Comparison of ENCODE assay signal across 10 mouse cellular contexts in genomic region chr6:134931146-134931545, GRCm38 (mm10). TPM values are rescaled to one million over a fixed set of nuclear protein-coding genes. Genes with fewer than 3 reads are reported as not detected.
A peak's percentile ranks its signal among the peaks of the same experiment; 100 is the strongest.
DNase-seq lines count a peak whose midpoint lies in the region; ATAC-seq and TF ChIP-seq lines count a peak whose summit lies in the region.
"Had no signal": no experiment of that assay in that cellular context is flagged by ENCODE, and none has a peak within 500 bp of the region (broad histone marks: within the 10 kb centered on the region; RNA-seq: fewer than 3 reads in every experiment).

No protein-coding gene starts in this region.

- H3K4me2 ChIP-seq in heart, embryonic 16.5 days (ENCODE audit: low read depth, low read length): peak overlapping the region; percentile 61
- no peak overlapping the region for H3K4me2 ChIP-seq in midbrain, postnatal 0 days (ENCODE audit: low read depth, low read length, poor library complexity, severe bottlenecking)
- peak overlapping the region; percentile 93 for H3K4me2 ChIP-seq in forebrain, embryonic 12.5 days
- peak overlapping the region; percentile 56 for H3K4me2 ChIP-seq in myocyte (ENCODE audit: low read depth)

- H3K36me3 ChIP-seq in heart, embryonic 16.5 days (ENCODE audit: control insufficient read depth, insufficient read depth): no peaks in the 10 kb centered on the region
- peaks cover 12% of the 10 kb centered on the region for H3K36me3 ChIP-seq in midbrain, embryonic 10.5 days
- no peaks in the 10 kb centered on the region for H3K36me3 ChIP-seq in midbrain, postnatal 0 days (ENCODE audit: insufficient read depth, low read length)
- peaks cover 3% of the 10 kb centered on the region for H3K36me3 ChIP-seq in forebrain, embryonic 12.5 days (replicated peaks)
- no peaks in the 10 kb centered on the region for H3K36me3 ChIP-seq in myocyte (ENCODE audit: control insufficient read depth, insufficient read depth)
- no peaks in the 10 kb centered on the region for H3K36me3 ChIP-seq in kidney, adult 2 months (ENCODE audit: control insufficient read depth, insufficient read depth, low read length)
- H3K36me3 ChIP-seq: limb, embryonic 12.5 days had no signal

- DNase-seq in heart, adult 9 months (ENCODE audit: low spot score in 2 of 2): no peak
- no peak for DNase-seq in midbrain, embryonic 10.5 days (ENCODE audit: low spot score)
- no peak for DNase-seq in midbrain, postnatal 0 days (ENCODE audit: low spot score)
- no peak for DNase-seq in adrenal gland, adult 18-20 months (ENCODE audit: low spot score in 2 of 2)
- DNase-seq in kidney, adult 2 months: no peak
- DNase-seq: heart, postnatal 10 days had no signal

- no peak for TF ChIP-seq POLR2A in myocyte (IDR thresholded peaks at IDR 0.05; ENCODE audit: insufficient read length, low read depth)
- no peak for TF ChIP-seq POLR2A in kidney, adult 2 months (IDR thresholded peaks at IDR 0.05; ENCODE audit: low read depth, low read length)

- H3K27me3 ChIP-seq in heart, embryonic 16.5 days (ENCODE audit: control insufficient read depth, insufficient read depth, low read length): no peaks in the 10 kb centered on the region
- no peaks in the 10 kb centered on the region for H3K27me3 ChIP-seq in midbrain, embryonic 10.5 days (ENCODE audit: low read depth, poor library complexity, severe bottlenecking)
- H3K27me3 ChIP-seq in midbrain, postnatal 0 days (ENCODE audit: insufficient read depth, low read length): no peaks in the 10 kb centered on the region
- H3K27me3 ChIP-seq in forebrain, embryonic 12.5 days: no peaks in the 10 kb centered on the region
- no peaks in the 10 kb centered on the region for H3K27me3 ChIP-seq in myocyte (ENCODE audit: control insufficient read depth, insufficient read depth, insufficient read length)
- H3K27me3 ChIP-seq in kidney, adult 2 months (replicated peaks; ENCODE audit: control insufficient read depth, insufficient read depth, low read length): no peaks in the 10 kb centered on the region
- H3K27me3 ChIP-seq: limb, embryonic 12.5 days had no signal

- H3K27ac ChIP-seq in heart, embryonic 16.5 days (ENCODE audit: low read length): no peak overlapping the region
- H3K27ac ChIP-seq in midbrain, embryonic 10.5 days (replicated peaks): no peak overlapping the region
- H3K27ac ChIP-seq in midbrain, postnatal 0 days (ENCODE audit: low read depth, low read length): no peak overlapping the region
- no peak overlapping the region for H3K27ac ChIP-seq in forebrain, embryonic 12.5 days
- H3K27ac ChIP-seq in kidney, adult 2 months (ENCODE audit: insufficient read depth, low read depth, low read length): no peak overlapping the region
- H3K27ac ChIP-seq: limb, embryonic 12.5 days had no signal

- no peaks in the 10 kb centered on the region for H3K9me3 ChIP-seq in heart, embryonic 16.5 days (replicated peaks; ENCODE audit: control insufficient read depth, low read length)
- H3K9me3 ChIP-seq in midbrain, embryonic 10.5 days (replicated peaks): no peaks in the 10 kb centered on the region
- no peaks in the 10 kb centered on the region for H3K9me3 ChIP-seq in midbrain, postnatal 0 days (ENCODE audit: low read length)
- H3K9me3 ChIP-seq in forebrain, embryonic 12.5 days: no peaks in the 10 kb centered on the region
- H3K9me3 ChIP-seq: limb, embryonic 12.5 days had no signal

- H3K4me1 ChIP-seq in heart, embryonic 16.5 days (ENCODE audit: control insufficient read depth, insufficient read depth, low read length): peaks cover 27% of the 10 kb centered on the region
- peaks cover 53% of the 10 kb centered on the region for H3K4me1 ChIP-seq in midbrain, embryonic 10.5 days
- H3K4me1 ChIP-seq in midbrain, postnatal 0 days (ENCODE audit: insufficient read depth, low read length): no peaks in the 10 kb centered on the region
- peaks cover 39% of the 10 kb centered on the region for H3K4me1 ChIP-seq in forebrain, embryonic 12.5 days
- peaks cover 6% of the 10 kb centered on the region; the same call in 1 of the 2 replicates for H3K4me1 ChIP-seq in kidney, adult 2 months (ENCODE audit: control insufficient read depth, insufficient read depth, low read length)

- peaks cover 71% of the 10 kb centered on the region for H3K79me2 ChIP-seq in myocyte (ENCODE audit: control insufficient read depth, insufficient read depth)

- H3K9ac ChIP-seq in heart, embryonic 16.5 days (ENCODE audit: low read length): peak overlapping the region; percentile 21; the same call in 1 of the 2 replicates
- no peak overlapping the region for H3K9ac ChIP-seq in midbrain, postnatal 0 days (replicated peaks; ENCODE audit: low read length, poor library complexity, severe bottlenecking)
- no peak overlapping the region for H3K9ac ChIP-seq in forebrain, embryonic 12.5 days
- H3K9ac ChIP-seq: limb, embryonic 12.5 days had no signal

- no peak for TF ChIP-seq CTCF in midbrain, postnatal 0 days (IDR thresholded peaks at IDR 0.05)
- no peak for TF ChIP-seq CTCF in kidney, adult 2 months (conservative IDR thresholded peaks at IDR 0.05; ENCODE audit: insufficient read depth, insufficient read length, low read depth, low read length)

- 70% methylated on average over 3 of the region's 3 CpGs for WGBS in heart, embryonic 16.5 days
- 92% methylated on average over 3 of the region's 3 CpGs for WGBS in midbrain, embryonic 10.5 days
- 76% methylated on average over 3 of the region's 3 CpGs for WGBS in midbrain, postnatal 0 days
- WGBS in forebrain, embryonic 12.5 days: 83% methylated on average over 3 of the region's 3 CpGs
- WGBS in kidney, adult 2 months: 41% methylated on average over 3 of the region's 3 CpGs

- H3K4me3 ChIP-seq in heart, embryonic 16.5 days (ENCODE audit: low read length): peak overlapping the region; percentile 2; the same call in 1 of the 2 replicates
- H3K4me3 ChIP-seq in midbrain, embryonic 10.5 days: peak overlapping the region; percentile 74
- H3K4me3 ChIP-seq in midbrain, postnatal 0 days (ENCODE audit: low read depth, low read length): no peak overlapping the region
- peak overlapping the region; percentile 57; the same call in 1 of the 2 replicates for H3K4me3 ChIP-seq in forebrain, embryonic 12.5 days (replicated peaks)
- H3K4me3 ChIP-seq in myocyte: peak overlapping the region; percentile 81
- H3K4me3 ChIP-seq in kidney, adult 2 months (ENCODE audit: insufficient read depth, low read depth, low read length): no peak overlapping the region

- H3ac ChIP-seq in myocyte (ENCODE audit: control insufficient read depth, insufficient read length): no peak overlapping the region

- ATAC-seq in heart, embryonic 16.5 days (replicated peaks; ENCODE audit: extremely low read depth, insufficient read depth, low FRiP score): no peak
- no peak for ATAC-seq in midbrain, postnatal 0 days (ENCODE audit: low FRiP score)
- ATAC-seq in forebrain, embryonic 12.5 days (ENCODE audit: low FRiP score): no peak

TF ChIP-seq in myocyte, 11 proteins besides CTCF, POLR2A, EP300 and RAD21:
- no peak for TF ChIP-seq MYOG (IDR thresholded peaks at IDR 0.05; ENCODE audit: control insufficient read depth in 1 of 3, insufficient read depth in 1 of 3, insufficient read length in 2 of 3, low read depth in 2 of 3)
- TF ChIP-seq CEBPB (IDR thresholded peaks at IDR 0.05; ENCODE audit: insufficient read depth, poor library complexity, severe bottlenecking): no peak
- no peak for TF ChIP-seq TCF12 (IDR thresholded peaks at IDR 0.05; ENCODE audit: insufficient read depth, poor library complexity, severe bottlenecking)
- TF ChIP-seq USF1 (IDR thresholded peaks at IDR 0.05; ENCODE audit: low read depth): no peak
- no peak for TF ChIP-seq REST (IDR thresholded peaks at IDR 0.05; ENCODE audit: insufficient read depth, insufficient read length)
- no peak for TF ChIP-seq E2F4 (IDR thresholded peaks at IDR 0.05; ENCODE audit: insufficient read depth)
- TF ChIP-seq MAX (IDR thresholded peaks at IDR 0.05; ENCODE audit: low read depth): no peak
- TF ChIP-seq SRF (IDR thresholded peaks at IDR 0.05; ENCODE audit: control insufficient read depth, insufficient read length, low read depth): no peak
- TF ChIP-seq POLR2AphosphoS2 (IDR thresholded peaks at IDR 0.05; ENCODE audit: insufficient read length, low read depth): no peak
- no peak for TF ChIP-seq MYOD1 (IDR thresholded peaks at IDR 0.05; ENCODE audit: control insufficient read depth in 1 of 3, insufficient read length in 2 of 3, low read depth in 2 of 3)
- TF ChIP-seq TCF3 (IDR thresholded peaks at IDR 0.05; ENCODE audit: insufficient read length, low read depth): no peak

RNA-seq across cellular contexts. Expression of gene Cdkn1b, which starts 10.9 kb away (rescaled TPM):
- 14.7 TPM in 2 replicates for polyA plus RNA-seq in heart, embryonic 16.5 days (2015; fragmentation: Nextera tagmentation; extraction: Ambion mirVana)
- polyA plus RNA-seq in midbrain, embryonic 10.5 days (2016; fragmentation: Nextera tagmentation; extraction: Ambion mirVana): 15.5 and 20.9 TPM in 2 replicates
- 48.5 and 58.8 TPM in 2 replicates for total RNA-seq in midbrain, postnatal 0 days (2014; rRNA removed)
- 23.9 and 25.6 TPM in 2 replicates for polyA plus RNA-seq in midbrain, postnatal 0 days (2015; fragmentation: Nextera tagmentation; extraction: Ambion mirVana)
- 36.4 and 40.5 TPM in 2 replicates for polyA plus RNA-seq in forebrain, embryonic 12.5 days (2016; fragmentation: Nextera tagmentation; extraction: Ambion mirVana)
- polyA plus RNA-seq in myocyte (2012; fragmentation: generic; extraction: Trizol): 27.7 TPM
- total RNA-seq in adrenal gland, adult 18-20 months (2021): 10 to 100 TPM; 30.6 to 33.0 TPM
- polyA plus RNA-seq in kidney, adult 2 months (2012; rRNA removed): 15.9 and 17.1 TPM in 2 replicates

RNA-seq across cellular contexts. Expression of gene Gpr19, which starts 32.8 kb away (rescaled TPM):
- 9.1 and 10.6 TPM in 2 replicates for polyA plus RNA-seq in heart, embryonic 16.5 days (2015; fragmentation: Nextera tagmentation; extraction: Ambion mirVana)
- polyA plus RNA-seq in midbrain, embryonic 10.5 days (2016; fragmentation: Nextera tagmentation; extraction: Ambion mirVana): 32.3 and 37.7 TPM in 2 replicates
- total RNA-seq in midbrain, postnatal 0 days (2014; rRNA removed): 32.1 and 34.2 TPM in 2 replicates
- polyA plus RNA-seq in midbrain, postnatal 0 days (2015; fragmentation: Nextera tagmentation; extraction: Ambion mirVana): 38.5 and 41.6 TPM in 2 replicates
- 38.5 and 45.6 TPM in 2 replicates for polyA plus RNA-seq in forebrain, embryonic 12.5 days (2016; fragmentation: Nextera tagmentation; extraction: Ambion mirVana)
- 2.2 TPM for polyA plus RNA-seq in myocyte (2012; fragmentation: generic; extraction: Trizol)
- total RNA-seq in adrenal gland, adult 18-20 months (2021): 1 to 10 TPM; 5.3 to 6.5 TPM
- polyA plus RNA-seq in kidney, adult 2 months (2012; rRNA removed): 6.4 and 7.9 TPM in 2 replicates

RNA-seq across cellular contexts. Expression of gene Apold1, which starts 50.4 kb away (rescaled TPM):
- polyA plus RNA-seq in heart, embryonic 16.5 days (2015; fragmentation: Nextera tagmentation; extraction: Ambion mirVana): 8.9 and 9.9 TPM in 2 replicates
- polyA plus RNA-seq in midbrain, embryonic 10.5 days (2016; fragmentation: Nextera tagmentation; extraction: Ambion mirVana): 2.5 and 2.8 TPM in 2 replicates
- 5.8 and 6.1 TPM in 2 replicates for total RNA-seq in midbrain, postnatal 0 days (2014; rRNA removed)
- polyA plus RNA-seq in midbrain, postnatal 0 days (2015; fragmentation: Nextera tagmentation; extraction: Ambion mirVana): 4.3 and 5.1 TPM in 2 replicates
- 3.7 and 3.9 TPM in 2 replicates for polyA plus RNA-seq in forebrain, embryonic 12.5 days (2016; fragmentation: Nextera tagmentation; extraction: Ambion mirVana)
- polyA plus RNA-seq in myocyte (2012; fragmentation: generic; extraction: Trizol): 0.12 TPM
- total RNA-seq in adrenal gland, adult 18-20 months (2021): 10 to 100 TPM in 1 of 2 experiments, 1 to 10 TPM in 1; 3.8 to 12.2 TPM
- polyA plus RNA-seq in kidney, adult 2 months (2012; rRNA removed): 0.72 and 0.79 TPM in 2 replicates

Comparison
In these comparisons a context has a peak if more than half of its experiments do, and no peak if none do; other contexts are left out.
1. H3K4me3 ChIP-seq: peak in heart, embryonic 16.5 days (single experiment), midbrain, embryonic 10.5 days (single experiment), forebrain, embryonic 12.5 days (single experiment) and myocyte (single experiment); none in midbrain, postnatal 0 days (single experiment) and kidney, adult 2 months (single experiment).